Mouse (Mus musculus) CH12.LX (cell line): Measurements from ENCODE around the gene Sgpp2. TPM values are rescaled to one million over a fixed set of nuclear protein-coding genes. Genes with fewer than 3 reads are reported as not detected.

Experiments
- DNase-seq: peaks from one replicate; pipeline ENCODE4 v3.0.0-alpha.2; 2013; ENCODE audit errors: extremely low read depth
- H3K27ac ChIP-seq: 2 replicates; pipeline ENCODE4 v1.5.1; 2012; ENCODE audit warnings: low read depth, mild to moderate bottlenecking, control low read depth, moderate library complexity; ENCODE audit not compliant: insufficient read depth
- H3K27me3 ChIP-seq: replicated peaks from 2 replicates; pipeline ENCODE3; 2012; ENCODE audit warnings: inconsistent platforms
- H3K36me3 ChIP-seq, 2 experiments: replicated peaks in 1 of 2; 2 replicates each; pipeline versions ENCODE3 to v1.6.1; 2012; ENCODE audit warnings: inconsistent platforms in 1 of 2, low read length in 1 of 2, mild to moderate bottlenecking in 1 of 2, mixed read lengths in 1 of 2, moderate library complexity in 1 of 2; ENCODE audit not compliant: control insufficient read depth in 1 of 2, insufficient read depth in 1 of 2
- H3K4me1 ChIP-seq, 2 experiments: 2 replicates each; pipeline ENCODE4 v1.6.1; 2012; ENCODE audit warnings: inconsistent platforms in 1 of 2, moderate library complexity in 1 of 2; ENCODE audit not compliant: insufficient read depth in 2 of 2, control insufficient read depth in 1 of 2
- H3K4me2 ChIP-seq: 2 replicates; pipeline ENCODE4 v1.6.1; 2012; ENCODE audit warnings: low read depth, mild to moderate bottlenecking, control low read depth; ENCODE audit not compliant: poor library complexity, insufficient read depth, severe bottlenecking
- H3K4me3 ChIP-seq, 3 experiments: fragments of 150-350 bp in 1 of 3; sonication (generic) in 1 of 3; replicated peaks in 1 of 3; 2 replicates each; pipeline versions ENCODE3 to v1.5.1; 2011 to 2012; ENCODE audit warnings: low read depth in 2 of 3, low read length in 2 of 3, mild to moderate bottlenecking in 2 of 3, moderate library complexity in 2 of 3, control low read depth in 1 of 3, improper control_type of control experiment in 1 of 3, inconsistent platforms in 1 of 3, mixed read lengths in 1 of 3; ENCODE audit not compliant: poor library complexity in 1 of 3
- H3K79me2 ChIP-seq: replicated peaks from 2 replicates; pipeline ENCODE4 v1.6.1; 2012; ENCODE audit warnings: mild to moderate bottlenecking, moderate library complexity; ENCODE audit not compliant: control insufficient read depth, poor library complexity, insufficient read depth, severe bottlenecking; ENCODE audit errors: extremely low read depth
- H3K9ac ChIP-seq: 2 replicates; pipeline ENCODE4 v1.6.1; 2012; ENCODE audit warnings: low read depth, mild to moderate bottlenecking, control low read depth, moderate library complexity; ENCODE audit not compliant: insufficient read depth
- H3K9me3 ChIP-seq: replicated peaks from 2 replicates; pipeline ENCODE3; 2012; ENCODE audit warnings: low read length, inconsistent platforms, mixed read lengths
- BHLHE40 ChIP-seq: IDR thresholded peaks from 2 replicates; pipeline ENCODE4 v1.6.1; 2011; ENCODE audit warnings: mild to moderate bottlenecking, low read depth, low read length, improper control_type of control experiment
- CHD2 ChIP-seq: IDR thresholded peaks from 2 replicates; pipeline ENCODE4 v1.6.1; 2011; ENCODE audit warnings: low read length, improper control_type of control experiment
- E2F4 ChIP-seq: IDR thresholded peaks from 2 replicates; pipeline ENCODE4 v1.6.1; 2011; ENCODE audit warnings: low read depth, low read length, improper control_type of control experiment; ENCODE audit not compliant: insufficient replicate concordance
- HCFC1 ChIP-seq: IDR thresholded peaks from 2 replicates; pipeline ENCODE4 v1.6.1; 2012; ENCODE audit warnings: low read depth, mild to moderate bottlenecking, inconsistent platforms, low read length, improper control_type of control experiment
- IRF4 ChIP-seq: IDR thresholded peaks from 2 replicates; pipeline ENCODE4 v1.6.1; 2014; ENCODE audit warnings: low read depth, mild to moderate bottlenecking, inconsistent platforms, low read length, improper control_type of control experiment
- MAX ChIP-seq: IDR thresholded peaks from 2 replicates; pipeline ENCODE4 v1.6.1; 2011; ENCODE audit warnings: low read length, improper control_type of control experiment
- MYC ChIP-seq: IDR thresholded peaks from 2 replicates; pipeline ENCODE4 v1.6.1; 2011; ENCODE audit warnings: low read depth, mild to moderate bottlenecking, improper control_type of control experiment, low read length
- RAD21 ChIP-seq: IDR thresholded peaks from 2 replicates; pipeline ENCODE4 v1.6.1; 2011; ENCODE audit warnings: low read depth, mild to moderate bottlenecking, low read length, improper control_type of control experiment, moderate library complexity
- TCF12 ChIP-seq: IDR thresholded peaks from 2 replicates; pipeline ENCODE4 v1.6.1; 2014; ENCODE audit warnings: low read depth, mild to moderate bottlenecking, inconsistent platforms, low read length, improper control_type of control experiment
- ZKSCAN1 ChIP-seq: IDR thresholded peaks from 2 replicates; pipeline ENCODE4 v1.6.1; 2012; ENCODE audit warnings: low read depth, inconsistent platforms, low read length, improper control_type of control experiment, borderline replicate concordance
- ZMIZ1 ChIP-seq: IDR thresholded peaks from 2 replicates; pipeline ENCODE4 v1.6.1; 2012; ENCODE audit warnings: low read depth, mild to moderate bottlenecking, inconsistent platforms, low read length, improper control_type of control experiment
- dilution Hi-C: fragments of 300-500 bp; cut with MboI; formaldehyde crosslinking; loops from 2 replicates; pipeline ENCODE4 v1.14.3; 2020; ENCODE audit warnings: low sequenced_read_pairs; ENCODE audit not compliant: extremely low pct_unique_long_range_greater_than_20kb, extremely low pct_ligation_motif_present
- in situ Hi-C: fragments of 300-500 bp; cut with MboI; formaldehyde crosslinking; loops from 3 replicates; pipeline ENCODE4 v1.14.3; 2019; ENCODE audit warnings: low sequenced_read_pairs, low pct_ligation_motif_present, low pct_unique_long_range_greater_than_20kb, mixed read lengths
- polyA plus RNA-seq: library from polyadenylated mRNA; unstranded; fragments of >175 nt; gene quantifications from 2 replicates; pipeline ENCODE4 v1.2.1, GENCODE M21; 2012; ENCODE audit warnings: low read depth; ENCODE audit not compliant: insufficient read length
- total RNA-seq, 2 experiments: library from RNA; depleted of rRNA; stranded (reverse); fragments of 300-350 nt in 1 of 2; fragments of >200 nt in 1 of 2; gene quantifications; 2 replicates each; pipeline ENCODE4 v1.2.3; 2012 to 2014

The Sgpp2 gene
- total and polyA plus RNA-seq, 3 experiments: 0.16 to 0.87 (median 0.59) TPM

DNA sequence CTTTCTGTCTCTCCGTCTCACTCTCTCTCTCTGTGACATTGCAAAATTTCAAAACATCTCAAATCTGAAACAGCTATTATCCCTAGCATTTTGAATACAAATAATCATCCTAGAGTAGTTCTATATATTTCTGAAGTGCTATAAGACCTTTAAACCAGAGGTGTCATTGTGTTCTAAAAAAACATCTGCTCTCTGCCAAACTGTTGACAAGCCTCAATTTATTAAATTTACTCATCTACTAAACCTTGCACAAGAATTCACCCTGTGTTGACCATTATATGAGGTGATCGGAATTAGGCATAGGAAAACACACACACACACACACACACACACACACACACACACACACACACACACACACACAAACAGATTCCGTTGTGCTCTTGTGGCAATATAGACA, 64.9 kb downstream of the Sgpp2 start:
- Histone ChIP-seq H3K9ac (no peak overlapping the region), H3K36me3 (no peaks in the 10 kb centered on the region), H3K9me3 (no peaks in the 10 kb centered on the region), H3K27me3 (no peaks in the 10 kb centered on the region)
- in situ Hi-C loops: no loop called here
- no peak for DNase-seq
- no peak for TF ChIP-seq RAD21
- TF ChIP-seq, all 38 proteins: peak for 0
- no peak overlapping the region for H3K27ac ChIP-seq
- H3K79me2 ChIP-seq: no peaks in the 10 kb centered on the region
- H3K4me3 ChIP-seq: no peak overlapping the region
- H3K4me2 ChIP-seq: no peak overlapping the region
- dilution Hi-C loops: no loop called here
- H3K4me1 ChIP-seq: peaks cover 6 to 24% of the 10 kb centered on the region in 2 experiments; a peak in 3 of 4 replicates

DNA sequence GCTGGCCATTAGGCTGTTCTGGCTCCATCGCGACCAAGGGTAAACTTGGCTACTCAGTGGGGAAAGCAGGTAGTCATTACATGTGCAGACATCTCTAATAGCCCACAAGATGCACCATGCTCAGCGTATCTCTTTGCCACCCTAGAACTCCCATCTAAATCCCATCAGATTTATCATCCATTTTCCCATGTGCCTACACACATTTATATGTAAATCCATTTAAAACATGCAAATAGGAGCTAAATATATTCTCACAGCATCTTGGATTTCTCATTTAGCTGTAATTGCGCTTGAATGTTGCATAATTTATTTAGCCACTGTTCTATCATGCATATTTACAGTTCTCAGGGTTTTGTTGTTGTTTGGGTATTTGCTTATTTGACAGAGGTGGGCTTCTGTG, 70.8 kb downstream of the Sgpp2 start:
- no peak overlapping the region for H3K9ac ChIP-seq
- in situ Hi-C loops: no loop called here

DNA sequence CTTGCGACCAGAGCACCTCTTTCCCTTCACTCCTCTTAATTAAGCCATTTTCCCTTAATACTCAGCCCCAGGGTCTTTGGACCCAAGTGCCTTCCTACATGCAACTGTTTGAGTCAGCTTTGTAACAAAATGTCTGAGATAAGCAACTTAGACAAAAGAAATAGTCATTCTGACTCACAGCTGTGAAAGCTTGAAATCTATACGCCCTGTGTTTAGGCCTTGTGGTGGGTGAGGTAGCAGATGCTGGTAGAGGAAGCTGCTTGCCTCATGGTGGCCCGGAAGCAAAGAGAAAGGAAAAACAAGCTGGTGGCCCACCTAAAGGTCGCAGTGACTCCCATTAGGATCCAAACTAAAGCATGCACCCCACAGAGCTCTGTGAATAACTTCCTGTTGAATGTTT, 77.7 kb downstream of the Sgpp2 start:
- in situ Hi-C loops: no loop called here

More for the DNA sequence above, 70.8 kb downstream of the Sgpp2 start:
- Histone ChIP-seq H3K4me1 (no peaks in the 10 kb centered on the region), H3K4me2 (no peak overlapping the region), H3K79me2 (no peaks in the 10 kb centered on the region), H3K27ac (no peak overlapping the region), H3K4me3 (no peak overlapping the region), H3K36me3 (no peaks in the 10 kb centered on the region)
- dilution Hi-C loops: no loop called here
- TF ChIP-seq IRF4 (no peak), HCFC1 (no peak), MYC (no peak), MAX (no peak), E2F4 (no peak), ZKSCAN1 (no peak), TCF12 (no peak), CHD2 (no peak)
- TF ChIP-seq, all 38 proteins: peak for 0
- peaks cover 3% of the 10 kb centered on the region for H3K9me3 ChIP-seq
- no peaks in the 10 kb centered on the region for H3K27me3 ChIP-seq
- DNase-seq: no peak

More for the DNA sequence above, 77.7 kb downstream of the Sgpp2 start:
- TF ChIP-seq E2F4 (no peak), ZMIZ1 (no peak), BHLHE40 (no peak)
- Histone ChIP-seq H3K4me2 (no peak overlapping the region), H3K27ac (no peak overlapping the region), H3K9ac (no peak overlapping the region), H3K79me2 (no peaks in the 10 kb centered on the region), H3K9me3 (peaks cover 3% of the 10 kb centered on the region), H3K27me3 (no peaks in the 10 kb centered on the region), H3K4me3 (no peak overlapping the region), H3K36me3 (peaks cover 0 to 3% of the 10 kb centered on the region in 2 experiments), H3K4me1 (no peaks in the 10 kb centered on the region)
- DNase-seq: no peak
- dilution Hi-C loops: no loop called here
